Mouse (Mus musculus): ENCODE results near the gene Prkg2. TPM values are rescaled to one million over a fixed set of nuclear protein-coding genes. Genes with fewer than 3 reads are reported as not detected.

The Prkg2 gene
- polyA plus RNA-seq, 1 experiment from 2014 or later = 0.05 TPM

DNA sequence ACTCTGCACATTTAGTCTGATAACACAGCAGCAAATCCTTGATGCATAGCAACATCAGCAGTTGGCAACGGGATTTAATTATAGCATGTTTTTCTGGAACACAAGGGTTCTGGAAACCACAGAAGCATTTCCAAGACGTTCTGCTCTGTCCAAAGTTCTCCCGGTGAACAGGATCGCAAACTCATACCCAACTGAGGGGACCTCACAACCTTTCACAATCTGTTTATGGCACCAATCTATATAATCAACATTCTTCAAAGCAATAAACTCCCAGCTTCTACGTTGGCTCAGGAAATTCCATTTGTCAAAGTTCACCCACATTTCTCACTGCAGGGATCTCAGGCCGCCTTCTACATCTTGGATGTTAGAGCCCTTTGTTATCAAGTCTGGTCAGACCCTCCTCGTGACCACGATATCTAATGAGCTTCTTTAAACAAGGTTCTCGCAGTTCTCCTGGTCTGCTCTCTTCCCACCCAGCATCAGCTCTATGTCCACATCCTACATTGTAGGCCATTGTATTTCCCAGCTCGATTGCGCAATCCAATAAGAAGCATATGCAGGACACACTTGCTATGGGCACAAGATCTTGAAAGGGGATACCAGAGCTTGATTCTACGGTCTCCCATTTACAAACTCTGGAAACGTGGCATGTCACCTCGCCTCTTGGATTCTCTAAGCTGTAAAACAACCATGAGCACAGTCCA is 26.6 kb downstream of the Prkg2 start:
- no peaks in the 10 kb centered on the region for H3K9me3 ChIP-seq (replicated peaks)
- no peak overlapping the region for H3K4me3 ChIP-seq (replicated peaks)
- H3K9ac ChIP-seq = no peak overlapping the region
- no peaks in the 10 kb centered on the region for H3K27me3 ChIP-seq
- H3K4me1 ChIP-seq (replicated peaks) = no peaks in the 10 kb centered on the region
- DNase-seq (no peak), ATAC-seq (ENCODE audit: low read depth) (no peak)
- H3K27ac ChIP-seq = no peak overlapping the region
- H3K36me3 ChIP-seq = no peaks in the 10 kb centered on the region
- WGBS (ENCODE audit: insufficient replicate concordance) = 56% methylated on average over 14 of the region's 14 CpGs
- H3K4me2 ChIP-seq = no peak overlapping the region

DNA sequence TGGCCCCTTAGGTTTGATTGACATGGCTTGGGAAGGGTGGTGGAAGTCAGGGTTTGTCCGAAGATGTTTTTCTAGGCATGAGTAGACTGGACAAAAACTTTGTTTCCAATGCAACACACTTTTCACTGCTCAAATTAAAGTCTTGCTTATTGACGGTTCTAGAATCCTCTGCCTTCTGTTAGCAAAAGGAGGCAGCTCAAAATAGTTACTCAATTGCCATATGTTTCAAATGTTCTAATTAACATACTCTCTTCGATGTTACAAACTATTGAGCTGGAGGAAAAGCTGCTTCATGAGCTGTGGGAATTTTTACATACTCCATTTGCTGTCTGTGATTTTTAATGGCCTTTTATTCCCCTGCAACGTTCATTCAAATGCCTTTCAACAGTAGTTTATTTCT is 39.0 kb downstream of the Prkg2 start:
- Histone ChIP-seq H3K4me3 (replicated peaks) (no peak overlapping the region), H3K27me3 (no peaks in the 10 kb centered on the region), H3K9me3 (replicated peaks) (no peaks in the 10 kb centered on the region), H3K27ac (no peak overlapping the region), H3K4me2 (no peak overlapping the region), H3K36me3 (no peaks in the 10 kb centered on the region), H3K9ac (no peak overlapping the region), H3K4me1 (replicated peaks) (no peaks in the 10 kb centered on the region)
- DNase-seq = no peak
- no peak for ATAC-seq (ENCODE audit: low read depth)
- 60% methylated on average over 4 of the region's 4 CpGs for WGBS (ENCODE audit: insufficient replicate concordance)

DNA sequence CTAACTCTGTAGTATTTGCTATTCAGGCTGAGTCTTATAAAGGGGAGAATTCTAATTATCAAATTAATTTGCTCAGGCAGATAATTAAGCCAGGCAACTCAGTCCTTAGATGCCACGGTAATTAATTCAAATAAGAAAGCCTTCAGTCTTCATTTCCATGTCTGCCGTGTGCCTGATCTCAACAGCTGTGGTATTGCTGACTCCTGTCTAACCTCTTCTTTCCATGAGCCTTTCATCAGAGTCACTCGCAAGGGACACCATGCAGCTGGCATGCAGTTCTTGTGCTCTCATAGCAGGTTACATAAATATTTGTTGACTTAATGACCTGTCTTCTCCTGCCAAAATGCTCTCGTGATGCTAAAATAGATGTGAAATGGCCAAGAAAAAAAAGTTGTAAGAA is 41.4 kb downstream of the Prkg2 start:
- Histone ChIP-seq H3K36me3 (no peaks in the 10 kb centered on the region), H3K9me3 (replicated peaks) (no peaks in the 10 kb centered on the region), H3K9ac (no peak overlapping the region), H3K27me3 (no peaks in the 10 kb centered on the region), H3K27ac (no peak overlapping the region), H3K4me3 (replicated peaks) (no peak overlapping the region), H3K4me1 (replicated peaks) (no peaks in the 10 kb centered on the region), H3K4me2 (no peak overlapping the region)
- DNase-seq = no peak
- 61% methylated on average over 4 of the region's 4 CpGs for WGBS (ENCODE audit: insufficient replicate concordance)
- no peak for ATAC-seq (ENCODE audit: low read depth)

DNA sequence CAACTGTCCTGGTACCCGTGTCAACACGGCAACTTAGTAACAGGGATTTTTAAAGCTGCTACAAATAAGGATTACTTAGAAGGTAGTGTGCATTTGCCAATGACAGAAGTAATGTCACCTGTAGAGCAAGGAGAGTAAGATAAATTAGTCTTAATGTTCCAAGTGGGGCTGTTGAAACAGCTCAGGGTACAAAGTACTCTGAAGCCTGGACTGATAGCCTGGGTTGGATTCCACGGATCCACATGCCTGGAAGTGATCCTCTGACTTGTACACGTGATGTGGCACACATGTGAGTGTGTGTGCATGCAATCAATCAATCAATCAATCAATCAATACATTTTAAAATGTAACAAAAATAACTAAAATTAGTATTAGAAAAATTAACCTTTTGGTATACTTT is 45.6 kb downstream of the Prkg2 start:
- Histone ChIP-seq H3K4me1 (replicated peaks) (no peaks in the 10 kb centered on the region), H3K9me3 (replicated peaks) (no peaks in the 10 kb centered on the region), H3K36me3 (no peaks in the 10 kb centered on the region), H3K4me2 (no peak overlapping the region), H3K9ac (no peak overlapping the region), H3K4me3 (replicated peaks) (no peak overlapping the region), H3K27ac (no peak overlapping the region), H3K27me3 (no peaks in the 10 kb centered on the region)
- ATAC-seq (ENCODE audit: low read depth) (no peak), DNase-seq (no peak)
- 59% methylated on average over 4 of the region's 4 CpGs for WGBS (ENCODE audit: insufficient replicate concordance)

DNA sequence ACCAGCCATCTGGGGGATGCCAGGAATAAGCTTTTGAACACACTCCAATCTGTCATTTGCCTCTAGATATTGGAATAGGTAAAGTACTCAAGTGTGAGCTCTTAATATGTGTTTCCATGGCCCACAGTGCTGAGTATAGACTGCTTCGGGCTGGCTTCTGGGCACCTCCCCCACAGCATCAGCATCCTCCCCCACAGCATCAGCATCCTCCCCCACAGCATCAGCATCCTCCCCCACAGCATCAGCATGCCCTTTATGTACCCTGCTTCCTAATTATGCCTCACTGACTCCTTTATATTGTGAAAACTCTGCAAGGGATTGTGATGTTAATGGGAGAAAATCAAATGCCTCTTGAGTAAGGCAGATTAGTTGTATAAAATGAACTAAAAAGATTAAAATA is 49.5 kb downstream of the Prkg2 start:
- 32% methylated on average over 1 of the region's 1 CpGs for WGBS (ENCODE audit: insufficient replicate concordance)
- no peak for ATAC-seq (ENCODE audit: low read depth)
- Histone ChIP-seq H3K27ac (no peak overlapping the region), H3K9me3 (replicated peaks) (no peaks in the 10 kb centered on the region), H3K4me1 (replicated peaks) (no peaks in the 10 kb centered on the region), H3K36me3 (no peaks in the 10 kb centered on the region), H3K4me2 (no peak overlapping the region), H3K27me3 (no peaks in the 10 kb centered on the region), H3K9ac (no peak overlapping the region), H3K4me3 (replicated peaks) (no peak overlapping the region)
- DNase-seq = no peak

DNA sequence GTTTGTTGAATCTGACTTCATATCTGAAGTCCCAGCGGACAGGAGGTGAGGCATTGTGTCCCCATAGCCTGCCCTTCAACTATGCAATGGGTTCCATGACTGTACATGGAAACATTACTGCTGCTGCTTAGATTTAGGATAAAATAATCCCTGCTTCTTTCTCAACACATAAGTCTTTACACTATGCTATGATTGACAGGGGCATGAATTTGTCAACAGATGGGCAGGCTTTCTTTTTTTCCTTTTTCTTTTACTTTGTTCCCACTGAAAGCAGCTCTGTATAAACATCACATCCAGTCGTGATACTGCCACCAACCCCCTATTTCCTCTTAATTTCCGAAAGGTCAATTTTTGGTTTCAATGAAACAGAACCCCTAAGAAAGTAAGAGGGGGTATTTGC is 50.0 kb downstream of the Prkg2 start:
- Histone ChIP-seq H3K4me1 (replicated peaks) (no peaks in the 10 kb centered on the region), H3K9ac (no peak overlapping the region), H3K9me3 (replicated peaks) (no peaks in the 10 kb centered on the region), H3K4me3 (replicated peaks) (no peak overlapping the region), H3K4me2 (no peak overlapping the region), H3K36me3 (no peaks in the 10 kb centered on the region), H3K27me3 (no peaks in the 10 kb centered on the region), H3K27ac (no peak overlapping the region)
- 47% methylated on average over 3 of the region's 3 CpGs for WGBS (ENCODE audit: insufficient replicate concordance)
- no peak for DNase-seq
- no peak for ATAC-seq (ENCODE audit: low read depth)

DNA sequence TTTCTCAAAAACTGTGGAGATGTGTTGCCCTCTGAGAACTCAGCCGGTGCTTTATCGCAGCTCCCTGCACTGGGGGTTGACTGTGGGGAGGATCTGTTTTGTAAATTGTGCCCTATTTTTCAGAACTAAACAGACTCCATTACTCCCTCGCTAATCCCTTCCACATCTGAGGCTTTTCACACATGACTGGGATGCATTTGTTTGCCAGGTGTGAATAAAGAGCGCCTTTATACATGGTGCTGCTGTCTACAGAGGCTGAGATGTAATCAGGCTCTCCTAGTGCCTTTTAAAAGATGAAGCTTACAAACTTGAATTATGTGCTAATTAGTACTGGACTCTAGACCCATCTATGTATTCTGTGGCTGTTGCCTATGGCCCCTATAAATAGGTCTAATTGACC is 50.7 kb downstream of the Prkg2 start:
- no peaks in the 10 kb centered on the region for H3K27me3 ChIP-seq
- WGBS (ENCODE audit: insufficient replicate concordance) = 29% methylated on average over 4 of the region's 4 CpGs
- no peaks in the 10 kb centered on the region for H3K4me1 ChIP-seq (replicated peaks)
- no peak overlapping the region for H3K4me3 ChIP-seq (replicated peaks)
- H3K36me3 ChIP-seq = no peaks in the 10 kb centered on the region
- no peak overlapping the region for H3K27ac ChIP-seq
- ATAC-seq (ENCODE audit: low read depth) (no peak), DNase-seq (no peak)
- no peak overlapping the region for H3K9ac ChIP-seq
- no peaks in the 10 kb centered on the region for H3K9me3 ChIP-seq (replicated peaks)
- no peak overlapping the region for H3K4me2 ChIP-seq

DNA sequence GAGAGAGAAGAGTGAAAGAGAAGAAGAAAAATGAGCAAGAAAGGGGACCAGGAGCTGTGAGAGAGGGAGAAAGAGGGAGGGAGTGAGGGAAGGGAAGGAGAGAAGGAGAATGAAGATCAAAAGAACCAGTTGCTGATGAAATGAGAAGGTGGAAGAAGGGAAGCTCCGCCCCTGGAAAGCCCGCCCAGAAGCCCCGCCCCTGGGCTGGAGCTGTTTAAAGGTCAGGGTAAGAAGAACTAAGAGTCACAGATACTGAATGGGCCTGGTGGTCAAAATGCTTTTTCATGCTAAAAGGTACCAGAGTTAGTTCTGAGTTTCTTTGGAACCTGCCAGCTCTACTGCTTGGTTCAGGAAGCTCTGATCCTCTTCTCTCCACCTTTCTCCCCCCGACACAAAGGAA is 51.1 kb downstream of the Prkg2 start:
- Histone ChIP-seq H3K4me3 (replicated peaks) (no peak overlapping the region), H3K9me3 (replicated peaks) (no peaks in the 10 kb centered on the region), H3K36me3 (no peaks in the 10 kb centered on the region), H3K4me2 (no peak overlapping the region), H3K9ac (no peak overlapping the region), H3K4me1 (replicated peaks) (no peaks in the 10 kb centered on the region), H3K27ac (no peak overlapping the region), H3K27me3 (no peaks in the 10 kb centered on the region)
- ATAC-seq (ENCODE audit: low read depth) = no peak
- 19% methylated on average over 4 of the region's 4 CpGs for WGBS (ENCODE audit: insufficient replicate concordance)
- no peak for DNase-seq

DNA sequence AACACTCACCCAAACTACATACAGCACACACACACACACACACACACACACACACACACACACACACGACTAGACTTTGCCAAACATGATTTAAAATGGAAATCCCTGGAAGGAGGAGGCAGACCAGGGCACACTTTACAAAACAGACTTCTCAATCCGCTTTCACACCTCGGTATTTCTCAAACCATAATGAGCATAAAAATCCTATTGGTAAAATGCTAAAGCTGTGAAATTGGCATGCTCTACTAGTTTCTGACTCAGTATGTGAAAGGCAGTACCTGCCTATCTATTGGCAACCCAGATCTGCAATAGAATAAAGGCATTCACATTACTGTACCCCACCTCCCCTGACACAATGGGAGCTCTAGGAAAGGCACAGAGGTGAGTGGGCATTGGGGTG is 52.1 kb downstream of the Prkg2 start:
- ATAC-seq (ENCODE audit: low read depth) = no peak
- Histone ChIP-seq H3K9ac (no peak overlapping the region), H3K36me3 (no peaks in the 10 kb centered on the region), H3K4me3 (replicated peaks) (no peak overlapping the region), H3K4me2 (no peak overlapping the region), H3K27ac (no peak overlapping the region), H3K27me3 (no peaks in the 10 kb centered on the region), H3K9me3 (replicated peaks) (no peaks in the 10 kb centered on the region), H3K4me1 (replicated peaks) (no peaks in the 10 kb centered on the region)
- no peak for DNase-seq
- 63% methylated on average over 3 of the region's 3 CpGs for WGBS (ENCODE audit: insufficient replicate concordance)

DNA sequence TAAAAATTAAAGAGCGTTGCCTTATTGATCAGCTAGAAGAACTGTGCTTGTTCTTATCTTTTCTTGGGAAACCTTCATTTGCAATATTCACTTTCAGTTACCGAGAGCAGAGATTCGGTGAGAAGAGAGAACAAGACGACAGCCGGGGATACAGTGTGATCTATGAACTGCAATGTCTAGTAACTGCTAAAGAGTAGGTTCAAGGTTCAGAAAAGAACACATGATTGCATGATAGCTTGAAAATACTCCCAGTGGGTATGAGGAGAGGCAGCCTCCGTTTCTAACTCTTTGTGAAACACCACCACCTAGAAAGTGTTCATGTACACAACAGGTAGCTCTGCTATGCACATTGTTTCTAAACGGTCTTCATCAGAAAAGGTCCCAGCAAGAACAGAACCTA is 55.8 kb downstream of the Prkg2 start:
- Histone ChIP-seq H3K27ac (no peak overlapping the region), H3K4me2 (no peak overlapping the region), H3K9me3 (replicated peaks) (no peaks in the 10 kb centered on the region), H3K4me1 (replicated peaks) (no peaks in the 10 kb centered on the region), H3K27me3 (no peaks in the 10 kb centered on the region), H3K9ac (no peak overlapping the region), H3K36me3 (no peaks in the 10 kb centered on the region), H3K4me3 (replicated peaks) (no peak overlapping the region)
- DNase-seq = no peak
- no peak for ATAC-seq (ENCODE audit: low read depth)
- 67% methylated on average over 7 of the region's 7 CpGs for WGBS (ENCODE audit: insufficient replicate concordance)

DNA sequence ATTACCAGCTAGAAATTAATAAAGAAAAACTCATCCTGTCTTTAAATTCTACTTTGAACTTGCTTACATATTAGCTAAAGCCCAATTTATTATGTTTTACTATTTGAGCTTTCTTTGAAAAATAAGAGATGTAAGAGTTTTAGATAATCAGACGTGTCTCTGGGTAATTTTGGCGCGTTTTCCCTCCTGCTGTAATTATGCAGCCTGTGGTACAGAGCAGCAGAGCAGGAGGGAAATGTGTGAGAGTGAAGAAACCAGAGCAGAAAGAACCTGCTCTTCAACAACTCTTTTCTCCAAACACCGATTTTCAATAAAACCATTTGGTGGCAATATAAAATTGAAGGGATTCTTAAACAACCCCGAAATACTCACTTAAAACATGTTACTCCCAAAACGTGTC is 58.8 kb downstream of the Prkg2 start:
- Histone ChIP-seq H3K9me3 (replicated peaks) (no peaks in the 10 kb centered on the region), H3K4me2 (no peak overlapping the region), H3K27ac (no peak overlapping the region), H3K4me1 (replicated peaks) (no peaks in the 10 kb centered on the region), H3K27me3 (no peaks in the 10 kb centered on the region), H3K36me3 (no peaks in the 10 kb centered on the region), H3K9ac (no peak overlapping the region), H3K4me3 (replicated peaks) (no peak overlapping the region)
- no peak for DNase-seq
- 60% methylated on average over 6 of the region's 6 CpGs for WGBS (ENCODE audit: insufficient replicate concordance)
- no peak for ATAC-seq (ENCODE audit: low read depth)

DNA sequence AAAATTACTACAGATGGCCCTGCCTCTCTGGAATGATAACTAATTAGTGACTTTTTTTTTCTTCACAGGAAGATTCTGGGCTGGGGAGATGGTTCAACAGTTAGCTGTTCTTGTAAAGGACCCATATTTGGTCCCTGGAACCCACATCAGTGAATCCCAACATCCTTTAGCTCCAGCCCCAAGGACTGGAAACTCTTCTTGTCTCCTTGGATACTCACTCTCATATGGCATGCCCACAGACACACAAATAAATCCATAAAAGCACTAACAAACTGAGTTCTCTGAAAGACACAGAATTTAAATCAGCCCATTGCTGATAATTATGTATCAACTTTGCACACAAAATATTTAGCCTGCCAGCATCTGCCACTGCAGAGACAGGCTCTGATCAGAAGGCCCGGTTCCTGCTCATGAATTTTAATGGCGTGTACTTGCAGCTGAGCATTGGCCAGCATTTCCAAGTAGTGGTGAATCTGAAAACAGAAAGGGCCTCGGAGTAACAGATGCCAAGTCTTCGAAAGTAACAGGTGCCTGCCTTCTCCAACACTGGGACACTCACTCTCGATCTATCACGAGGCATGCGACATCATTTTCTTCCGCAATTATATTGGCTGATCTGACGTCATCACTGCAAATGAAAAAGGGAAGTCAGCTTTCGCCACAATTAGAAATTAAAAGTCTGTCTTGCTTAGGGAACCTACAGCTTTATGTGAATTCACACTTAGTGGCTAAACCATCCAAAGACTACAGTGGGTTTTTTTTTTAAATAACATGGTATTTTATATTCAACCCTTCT is 61.1 kb downstream of the Prkg2 start:
- no peak overlapping the region for H3K9ac ChIP-seq
- no peaks in the 10 kb centered on the region for H3K9me3 ChIP-seq (replicated peaks)
- 64% methylated on average over 10 of the region's 10 CpGs for WGBS (ENCODE audit: insufficient replicate concordance)
- H3K36me3 ChIP-seq = no peaks in the 10 kb centered on the region
- no peaks in the 10 kb centered on the region for H3K4me1 ChIP-seq (replicated peaks)
- no peak overlapping the region for H3K27ac ChIP-seq
- no peak overlapping the region for H3K4me2 ChIP-seq
- H3K27me3 ChIP-seq = no peaks in the 10 kb centered on the region
- no peak for ATAC-seq (ENCODE audit: low read depth)
- no peak overlapping the region for H3K4me3 ChIP-seq (replicated peaks)
- DNase-seq = no peak

Measured in liver, embryonic 13.5 days (tissue).